7 mouse cellular contexts compared by ENCODE assay signal in the genomic region with DNA sequence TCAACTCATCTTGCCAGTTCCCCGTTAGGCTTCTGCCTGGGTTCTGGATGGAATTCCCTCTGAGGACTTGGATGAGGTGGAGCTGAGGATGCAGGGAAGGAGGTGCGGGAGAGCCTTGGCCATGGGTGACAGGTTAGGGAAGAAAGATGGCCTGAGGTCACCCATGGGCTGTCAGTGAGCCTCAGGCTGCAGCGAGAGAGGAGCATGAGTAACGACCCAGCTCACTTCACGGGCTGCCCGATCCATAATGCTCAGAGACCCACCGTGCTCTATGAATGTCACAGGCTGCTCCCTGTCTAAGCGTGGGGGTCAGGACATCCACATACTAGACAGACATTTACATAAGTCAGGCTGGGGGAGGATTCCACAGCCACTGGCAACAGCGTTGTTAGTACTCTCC. TPM values are rescaled to one million over a fixed set of nuclear protein-coding genes. Genes with fewer than 3 reads are reported as not detected.
"Had no signal": no experiment of that assay in that cellular context is flagged by ENCODE, and none has a peak within 500 bp of the region (broad histone marks: within the 10 kb centered on the region; RNA-seq: fewer than 3 reads in every experiment).

No protein-coding gene starts in this region.

RNA-seq across cellular contexts. Expression of a gene that starts 54.5 kb away (rescaled TPM):
- total RNA-seq: gastrocnemius, adult 2 months; gastrocnemius, postnatal 10 days; gastrocnemius, postnatal 25 days; gastrocnemius, postnatal 4 days; heart, adult 2 months; heart, postnatal 36 days; hindbrain, postnatal 0 days had no signal
